Mouse (Mus musculus) limb, embryonic 11.5 days (tissue): Measurements from ENCODE around the gene Olfr281. TPM values are rescaled to one million over a fixed set of nuclear protein-coding genes. Genes with fewer than 3 reads are reported as not detected.

Experiments
- ATAC-seq: fragments of 200-750 bp; cut with Nextera tagmentation; 2 replicates; pipeline ENCODE4 v1.8.0; 2017; ENCODE audit warnings: low read depth; ENCODE audit not compliant: insufficient number of reproducible peaks, low FRiP score, low TSS enrichment
- DNase-seq: peaks from one replicate; pipeline ENCODE4 v3.0.0-alpha.2; 2015; ENCODE audit warnings: low spot score
- H3K27ac ChIP-seq: fragments of 300-500 bp; sonication (generic); replicated peaks from 2 replicates; pipeline ENCODE4 v1.5.1; 2014; ENCODE audit warnings: low read depth, mild to moderate bottlenecking, low read length
- H3K27me3 ChIP-seq: fragments of 300-500 bp; sonication (generic); 2 replicates; pipeline ENCODE4 v1.6.1; 2014; ENCODE audit warnings: mild to moderate bottlenecking, low read length, mixed read lengths; ENCODE audit not compliant: control insufficient read depth, insufficient read depth
- H3K36me3 ChIP-seq: fragments of 300-500 bp; sonication (generic); 2 replicates; pipeline ENCODE4 v1.6.1; 2014; ENCODE audit warnings: mild to moderate bottlenecking, low read length, moderate library complexity, mixed read lengths; ENCODE audit not compliant: control insufficient read depth, insufficient read depth
- H3K4me1 ChIP-seq: fragments of 300-500 bp; sonication (generic); 2 replicates; pipeline ENCODE4 v1.6.1; 2014; ENCODE audit warnings: low read length, mixed read lengths; ENCODE audit not compliant: control insufficient read depth, insufficient read depth
- H3K4me2 ChIP-seq: fragments of 300-500 bp; sonication (generic); 2 replicates; pipeline ENCODE4 v1.6.1; 2014; ENCODE audit warnings: low read depth, mild to moderate bottlenecking, moderate library complexity; ENCODE audit not compliant: severe bottlenecking
- H3K4me3 ChIP-seq: fragments of 300-500 bp; sonication (generic); 2 replicates; pipeline ENCODE4 v1.5.1; 2014; ENCODE audit warnings: low read depth, low read length
- H3K9ac ChIP-seq: fragments of 300-500 bp; sonication (generic); 2 replicates; pipeline ENCODE4 v1.6.1; 2014; ENCODE audit warnings: mild to moderate bottlenecking, low read length
- H3K9me3 ChIP-seq: fragments of 300-500 bp; sonication (generic); 2 replicates; pipeline ENCODE4 v1.6.1; 2016; ENCODE audit warnings: low read length; ENCODE audit not compliant: control insufficient read depth
- WGBS: fragments of 180-500 bp; shearing (Covaris S2); extraction: QIAGEN DNeasy Blood & Tissue Kit; methylation state at CpG from one replicate; pipeline ENCODE4 v1.1.7; 2014; 5-methylcytosine and 5-hydroxymethylcytosine counted together
- polyA plus RNA-seq: library from polyadenylated mRNA; unstranded; fragments of >200 nt; fragmentation: Nextera tagmentation; extraction: Ambion mirVana; gene quantifications from 2 replicates; pipeline ENCODE4 v1.2.1, GENCODE M21; 2014

Olfr281 gene
- polyA plus RNA-seq, 1 experiment from 2014 or later, result not detected

GRCm38 (mm10) chr15:98475382-98475781, 23.0 kb downstream of the Olfr281 start:
- H3K4me2 ChIP-seq, result no peak overlapping the region
- H3K36me3 ChIP-seq, result no peaks in the 10 kb centered on the region
- peak; percentile 55 for DNase-seq
- WGBS, result 55% methylated on average over 10 of the region's 10 CpGs
- no peaks in the 10 kb centered on the region for H3K9me3 ChIP-seq
- H3K4me3 ChIP-seq, result no peak overlapping the region
- ATAC-seq, result no peak
- H3K4me1 ChIP-seq, result no peaks in the 10 kb centered on the region
- H3K27ac ChIP-seq, result no peak overlapping the region
- no peaks in the 10 kb centered on the region for H3K27me3 ChIP-seq
- H3K9ac ChIP-seq, result no peak overlapping the region

DNA sequence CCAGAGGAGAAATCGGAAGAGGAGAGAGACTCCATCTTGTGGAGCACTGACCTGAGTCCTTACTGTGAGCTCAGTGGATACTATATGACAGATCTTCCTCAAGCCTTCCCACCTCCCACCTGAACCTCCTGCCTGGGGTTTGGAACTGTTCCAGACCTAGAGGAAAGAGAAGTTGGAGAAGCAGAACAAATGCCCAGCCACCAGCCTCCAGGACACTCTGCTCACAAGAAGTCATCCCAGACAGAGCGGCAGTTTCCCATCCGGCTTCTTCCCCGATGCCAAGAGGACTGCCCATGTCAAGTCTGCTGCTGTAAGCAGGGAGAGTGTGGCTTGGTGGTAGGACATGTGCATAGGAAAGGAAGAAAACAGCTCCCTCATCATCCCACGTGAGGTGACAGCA, 23.9 kb downstream of the Olfr281 start:
- Histone ChIP-seq H3K9ac (no peak overlapping the region), H3K4me3 (no peak overlapping the region), H3K9me3 (no peaks in the 10 kb centered on the region), H3K36me3 (no peaks in the 10 kb centered on the region), H3K27me3 (no peaks in the 10 kb centered on the region), H3K27ac (no peak overlapping the region), H3K4me2 (no peak overlapping the region), H3K4me1 (no peaks in the 10 kb centered on the region)
- DNase-seq (no peak), ATAC-seq (no peak)
- WGBS, result 81% methylated on average over 5 of the region's 5 CpGs

DNA sequence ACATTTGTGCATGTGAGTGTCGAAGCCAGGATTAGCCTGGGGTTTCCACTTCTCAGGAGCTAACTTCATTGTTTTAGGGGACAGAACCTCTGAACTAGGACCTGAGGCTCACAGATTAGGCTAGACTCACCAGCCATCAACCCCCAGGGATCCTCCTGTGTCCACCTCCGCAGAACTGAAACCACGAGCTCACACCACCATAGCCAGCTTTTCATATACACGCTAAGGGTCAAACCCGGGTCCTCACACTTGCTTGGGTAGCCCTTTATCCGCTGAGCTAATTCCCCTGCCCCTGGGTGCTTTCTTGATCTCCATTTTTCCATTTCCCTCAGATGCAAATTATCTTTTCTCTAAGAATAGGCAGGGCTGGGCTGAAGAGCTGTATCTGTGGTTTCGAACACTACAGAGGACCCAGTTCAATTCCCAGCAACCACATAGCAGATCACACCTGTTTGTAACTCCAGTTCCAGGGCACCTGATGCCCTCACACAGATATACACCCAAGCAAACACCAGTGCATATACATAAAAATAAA, 27.2 kb downstream of the Olfr281 start:
- ATAC-seq (no peak), DNase-seq (no peak)
- 84% methylated on average over 7 of the region's 7 CpGs for WGBS

GRCm38 (mm10) chr15:98482701-98483100, 30.3 kb downstream of the Olfr281 start, which contains the start of gene Lalba:
Gene Lalba (minus strand): TSS chr15:98482721.
- H3K27me3 ChIP-seq, result no peaks in the 10 kb centered on the region
- H3K36me3 ChIP-seq, result no peaks in the 10 kb centered on the region
- H3K9me3 ChIP-seq, result no peaks in the 10 kb centered on the region
- H3K4me2 ChIP-seq, result no peak within 1 kb of the TSS
- ATAC-seq, result no peak
- no peak within 1 kb of the TSS for H3K9ac ChIP-seq
- H3K4me1 ChIP-seq, result no peaks in the 10 kb centered on the region
- DNase-seq, result no peak
- H3K27ac ChIP-seq, result 0 out of 2 replicates have a peak within 1 kb of the TSS, but pooled peaks have one; percentile 26
- WGBS, result 72% methylated on average over 3 of the region's 3 CpGs
- no peak within 1 kb of the TSS for H3K4me3 ChIP-seq

More for the DNA sequence above, 27.2 kb downstream of the Olfr281 start:
- no peak overlapping the region for H3K9ac ChIP-seq
- H3K4me3 ChIP-seq, result no peak overlapping the region
- no peaks in the 10 kb centered on the region for H3K9me3 ChIP-seq
- no peaks in the 10 kb centered on the region for H3K36me3 ChIP-seq
- no peak overlapping the region for H3K27ac ChIP-seq
- no peaks in the 10 kb centered on the region for H3K27me3 ChIP-seq
- no peaks in the 10 kb centered on the region for H3K4me1 ChIP-seq
- no peak overlapping the region for H3K4me2 ChIP-seq

DNA sequence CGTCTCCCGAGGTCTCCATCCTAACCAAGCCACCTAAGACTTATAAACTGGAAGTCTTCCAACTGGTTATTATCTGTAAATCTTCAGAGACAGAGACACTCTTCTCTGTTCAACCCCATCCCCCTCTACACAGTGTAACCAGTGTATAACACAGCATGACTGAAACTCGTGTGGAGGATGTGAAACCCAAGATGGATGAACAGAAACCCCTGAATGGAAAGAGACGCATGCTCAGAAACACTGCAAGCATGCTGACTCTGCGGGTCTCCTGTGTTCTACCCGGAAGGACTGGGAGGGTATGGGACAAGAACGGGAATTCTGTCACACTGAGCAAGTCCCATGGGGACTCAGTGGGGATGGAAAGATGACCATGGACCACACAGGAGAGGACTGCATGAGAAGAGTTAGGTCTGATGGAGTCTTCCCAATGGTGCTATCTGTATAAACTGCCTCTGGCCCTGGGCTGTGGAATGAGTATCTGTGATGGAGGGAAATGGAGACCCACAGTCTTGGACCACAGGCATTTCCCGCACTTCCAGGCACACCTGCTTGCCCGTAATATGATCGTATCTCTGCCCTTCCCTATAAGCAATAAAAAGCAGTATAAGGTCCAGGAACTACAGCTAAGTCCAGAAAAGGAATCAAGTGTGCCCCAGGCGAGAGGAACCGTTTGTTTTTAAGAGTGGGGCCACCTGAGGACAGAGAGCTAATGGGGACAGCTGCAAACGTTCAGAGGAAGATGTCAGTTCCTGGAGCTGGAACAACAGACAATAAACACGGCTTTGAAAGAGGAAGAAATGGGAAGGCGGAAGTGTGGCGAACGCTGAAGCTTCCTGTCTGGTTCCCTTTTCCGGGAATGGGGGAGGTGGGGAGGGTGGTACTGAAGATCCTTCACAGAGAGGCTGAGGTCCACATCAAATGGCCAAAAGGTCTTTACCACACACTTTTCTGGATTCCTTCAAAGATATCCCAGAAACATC, 31.8 kb downstream of the Olfr281 start:
- Histone ChIP-seq H3K27me3 (no peaks in the 10 kb centered on the region), H3K4me2 (no peak overlapping the region), H3K9me3 (no peaks in the 10 kb centered on the region), H3K4me3 (no peak overlapping the region), H3K36me3 (no peaks in the 10 kb centered on the region), H3K4me1 (no peaks in the 10 kb centered on the region), H3K9ac (no peak overlapping the region), H3K27ac (no peak overlapping the region)
- ATAC-seq, result no peak
- 71% methylated on average over 18 of the region's 18 CpGs for WGBS
- no peak for DNase-seq

- WGBS, result 94% methylated on average over 8 of the region's 8 CpGs
Observed at GRCm38 (mm10) chr15:98486433-98487021, 34.1 kb downstream of the Olfr281 start.

GRCm38 (mm10) chr15:98491332-98491731, 38.9 kb downstream of the Olfr281 start:
- no peaks in the 10 kb centered on the region for H3K4me1 ChIP-seq
- no peak overlapping the region for H3K27ac ChIP-seq
- no peak overlapping the region for H3K9ac ChIP-seq
- H3K4me2 ChIP-seq, result no peak overlapping the region
- H3K36me3 ChIP-seq, result no peaks in the 10 kb centered on the region
- H3K9me3 ChIP-seq, result no peaks in the 10 kb centered on the region
- WGBS, result 89% methylated on average over 2 of the region's 2 CpGs
- no peaks in the 10 kb centered on the region for H3K27me3 ChIP-seq
- ATAC-seq, result no peak
- DNase-seq, result no peak
- H3K4me3 ChIP-seq, result no peak overlapping the region

More at GRCm38 (mm10) chr15:98486433-98487021, 34.1 kb downstream of the Olfr281 start:
- no peak overlapping the region for H3K27ac ChIP-seq
- no peaks in the 10 kb centered on the region for H3K4me1 ChIP-seq
- H3K4me3 ChIP-seq, result no peak overlapping the region
- no peaks in the 10 kb centered on the region for H3K36me3 ChIP-seq
- DNase-seq (no peak), ATAC-seq (no peak)
- no peaks in the 10 kb centered on the region for H3K9me3 ChIP-seq
- H3K27me3 ChIP-seq, result no peaks in the 10 kb centered on the region
- no peak overlapping the region for H3K9ac ChIP-seq
- no peak overlapping the region for H3K4me2 ChIP-seq

GRCm38 (mm10) chr15:98492102-98492501, 39.7 kb downstream of the Olfr281 start, which contains the start of gene Olfr279:
Gene Olfr279 (plus strand): TSS chr15:98492402.
- no peak within 1 kb of the TSS for H3K4me3 ChIP-seq
- no peak for ATAC-seq
- DNase-seq, result no peak
- no peaks in the 10 kb centered on the region for H3K9me3 ChIP-seq
- no peaks in the 10 kb centered on the region for H3K27me3 ChIP-seq
- no peak within 1 kb of the TSS for H3K27ac ChIP-seq
- no peak within 1 kb of the TSS for H3K4me2 ChIP-seq
- H3K36me3 ChIP-seq, result no peaks in the 10 kb centered on the region
- 56% methylated on average over 4 of the region's 4 CpGs for WGBS
- no peaks in the 10 kb centered on the region for H3K4me1 ChIP-seq
- no peak within 1 kb of the TSS for H3K9ac ChIP-seq
